Mouse (Mus musculus) kidney, postnatal 0 days (tissue): ENCODE results near the gene Dcaf10. TPM values are rescaled to one million over a fixed set of nuclear protein-coding genes. Genes with fewer than 3 reads are reported as not detected.

Experiments
- ATAC-seq: fragments of 200-750 bp; cut with Nextera tagmentation; replicated peaks from 2 replicates; pipeline ENCODE4 v1.8.0; 2017; ENCODE audit warnings: low read depth, moderate number of reproducible peaks, moderate TSS enrichment, moderate library complexity; ENCODE audit not compliant: low FRiP score
- DNase-seq: peaks from one replicate; pipeline ENCODE4 v3.0.0-alpha.2; 2016; ENCODE audit warnings: low spot score
- H3K27ac ChIP-seq: fragments of 300-500 bp; sonication (generic); 2 replicates; pipeline ENCODE4 v1.5.1; 2014; ENCODE audit warnings: mild to moderate bottlenecking
- H3K27me3 ChIP-seq: fragments of 300-500 bp; sonication (generic); 2 replicates; pipeline ENCODE4 v1.6.1; 2014; ENCODE audit warnings: low read length, mixed read lengths; ENCODE audit not compliant: insufficient read depth
- H3K36me3 ChIP-seq: fragments of 300-500 bp; sonication (generic); 2 replicates; pipeline ENCODE4 v1.6.1; 2014; ENCODE audit warnings: low read length, mixed read lengths; ENCODE audit not compliant: insufficient read depth
- H3K4me1 ChIP-seq: fragments of 300-500 bp; sonication (generic); replicated peaks from 2 replicates; pipeline ENCODE4 v1.6.1; 2014; ENCODE audit warnings: antibody characterized with exemption, low read length, mixed read lengths; ENCODE audit not compliant: insufficient read depth
- H3K4me2 ChIP-seq: fragments of 300-500 bp; sonication (generic); 2 replicates; pipeline ENCODE4 v1.6.1; 2014; ENCODE audit warnings: mild to moderate bottlenecking, low read length, moderate library complexity, mixed read lengths
- H3K4me3 ChIP-seq: fragments of 300-500 bp; sonication (generic); replicated peaks from 2 replicates; pipeline ENCODE4 v1.5.1; 2014; ENCODE audit warnings: low read depth, low read length
- H3K9ac ChIP-seq: fragments of 300-500 bp; sonication (generic); 2 replicates; pipeline ENCODE4 v1.6.1; 2014; ENCODE audit warnings: low read depth, low read length
- H3K9me3 ChIP-seq: fragments of 300-500 bp; sonication (generic); replicated peaks from 2 replicates; pipeline ENCODE4 v1.6.1; 2016; ENCODE audit warnings: low read length, inconsistent platforms, mixed read lengths
- CTCF ChIP-seq: IDR thresholded peaks from 2 replicates; pipeline ENCODE4 v1.5.1; 2016; ENCODE audit warnings: antibody characterized with exemption, low read depth, mild to moderate bottlenecking, moderate library complexity
- WGBS: fragments of 180-500 bp; shearing (Covaris S2); extraction: QIAGEN DNeasy Blood & Tissue Kit; methylation state at CpG from one replicate; pipeline ENCODE4 v1.1.7; 2014; 5-methylcytosine and 5-hydroxymethylcytosine counted together
- microRNA-seq: library from miRNA; unstranded; fragments of <30 nt; microRNA quantifications from one replicate; pipeline ENCODE4, GENCODE M21; 2016
- polyA plus RNA-seq: library from polyadenylated mRNA; unstranded; fragments of >200 nt; fragmentation: Nextera tagmentation; extraction: Ambion mirVana; gene quantifications from 2 replicates; pipeline ENCODE4 v1.2.1, GENCODE M21; 2015

Gene Dcaf10
- polyA plus RNA-seq, 1 experiment from 2014 or later: 12.4 TPM

DNA sequence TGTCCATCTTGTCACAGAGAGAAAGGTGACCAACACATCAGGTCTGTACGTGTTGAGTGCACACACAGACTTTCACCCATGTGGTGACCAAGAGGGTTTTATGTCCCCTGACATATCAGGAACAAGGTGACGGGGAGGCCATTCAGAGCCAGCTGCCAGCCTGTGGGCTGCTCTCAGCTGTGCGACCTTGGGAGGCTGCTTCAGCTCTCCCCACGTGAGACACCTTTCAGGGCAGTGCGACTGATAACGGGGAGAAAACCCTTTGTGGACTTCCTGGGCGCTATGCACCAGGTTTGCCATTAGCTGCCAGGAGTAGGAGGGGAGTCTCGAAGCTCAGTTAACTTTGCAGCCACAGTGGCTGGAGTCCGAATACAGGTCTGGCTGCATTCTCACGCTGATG is 80.7 kb downstream of the Dcaf10 start:
- Histone ChIP-seq H3K27ac (peak overlapping the region; percentile 76), H3K4me3 (no peak overlapping the region), H3K27me3 (no peaks in the 10 kb centered on the region), H3K36me3 (no peaks in the 10 kb centered on the region), H3K4me1 (peaks cover 10% of the 10 kb centered on the region; the same call in 1 of the 2 replicates), H3K4me2 (no peak overlapping the region), H3K9ac (no peak overlapping the region), H3K9me3 (no peaks in the 10 kb centered on the region)
- TF ChIP-seq CTCF: no peak
- ATAC-seq (no peak), DNase-seq (no peak)
- WGBS: 77% methylated on average over 10 of the region's 10 CpGs

- H3K27ac ChIP-seq: 0 out of 2 replicates have a peak overlapping the region, but pooled peaks have one; percentile 6
Observed at GRCm38 (mm10) chr4:45423406-45423805, 81.5 kb downstream of the Dcaf10 start.

GRCm38 (mm10) chr4:45426724-45427457 is 85.0 kb downstream of the Dcaf10 start:
- Histone ChIP-seq H3K4me2 (no peak overlapping the region), H3K9me3 (no peaks in the 10 kb centered on the region), H3K27me3 (no peaks in the 10 kb centered on the region), H3K4me3 (no peak overlapping the region), H3K4me1 (no peaks in the 10 kb centered on the region), H3K27ac (no peak overlapping the region), H3K9ac (no peak overlapping the region), H3K36me3 (0 out of 2 replicates have a peak, but pooled peaks cover 2% of the 10 kb centered on the region)
- WGBS: 74% methylated on average over 13 of the region's 13 CpGs
- no peak for ATAC-seq
- no peak for DNase-seq
- TF ChIP-seq CTCF: peak; percentile 66

More at GRCm38 (mm10) chr4:45423406-45423805, 81.5 kb downstream of the Dcaf10 start:
- H3K9ac ChIP-seq: no peak overlapping the region
- TF ChIP-seq CTCF: no peak
- no peaks in the 10 kb centered on the region for H3K27me3 ChIP-seq
- DNase-seq: no peak
- 41% methylated on average over 8 of the region's 8 CpGs for WGBS
- no peaks in the 10 kb centered on the region for H3K36me3 ChIP-seq
- no peaks in the 10 kb centered on the region for H3K9me3 ChIP-seq
- H3K4me2 ChIP-seq: no peak overlapping the region
- H3K4me1 ChIP-seq: peaks cover 10% of the 10 kb centered on the region; the same call in 1 of the 2 replicates
- no peak for ATAC-seq
- H3K4me3 ChIP-seq: no peak overlapping the region

Small RNA genes lying within 50 kb of the gene (microRNA-seq; reads per million reads assigned to microRNA genes)
- gene Gm25692: not detected

Other genes starting within 250 kb of the Dcaf10 start
- 313 and 347 TPM in 2 replicates for gene Tomm5, start 234.0 kb upstream of the Dcaf10 start, polyA plus RNA-seq
- 0.27 and 0.30 TPM in 2 replicates for gene Frmpd1, start 157.2 kb upstream of the Dcaf10 start, polyA plus RNA-seq
- 18.7 and 19.4 TPM in 2 replicates for gene Trmt10b, start 45.0 kb upstream of the Dcaf10 start, polyA plus RNA-seq
- gene Exosc3, start 631 bp downstream of the Dcaf10 start, polyA plus RNA-seq: 76.5 and 76.7 TPM in 2 replicates
- 62.9 and 70.3 TPM in 2 replicates for gene Slc25a51, start 66.7 kb downstream of the Dcaf10 start, polyA plus RNA-seq
- gene Shb, start 190.4 kb downstream of the Dcaf10 start, polyA plus RNA-seq: 5.4 and 6.6 TPM in 2 replicates